Mouse (Mus musculus): ENCODE measurements around the gene Mapk11. TPM values are rescaled to one million over a fixed set of nuclear protein-coding genes. Genes with fewer than 3 reads are reported as not detected.
A peak's percentile ranks its signal among the peaks of the same experiment; 100 is the strongest.

Mapk11 gene
- polyA plus RNA-seq, 1 experiment from 2014 or later = 5.0 TPM

- no peak for ATAC-seq
- 94% methylated on average over 9 of the region's 9 CpGs for WGBS
Measured at GRCm38 (mm10) chr15:89125351-89125750, 24.1 kb downstream of the Mapk11 start.

DNA sequence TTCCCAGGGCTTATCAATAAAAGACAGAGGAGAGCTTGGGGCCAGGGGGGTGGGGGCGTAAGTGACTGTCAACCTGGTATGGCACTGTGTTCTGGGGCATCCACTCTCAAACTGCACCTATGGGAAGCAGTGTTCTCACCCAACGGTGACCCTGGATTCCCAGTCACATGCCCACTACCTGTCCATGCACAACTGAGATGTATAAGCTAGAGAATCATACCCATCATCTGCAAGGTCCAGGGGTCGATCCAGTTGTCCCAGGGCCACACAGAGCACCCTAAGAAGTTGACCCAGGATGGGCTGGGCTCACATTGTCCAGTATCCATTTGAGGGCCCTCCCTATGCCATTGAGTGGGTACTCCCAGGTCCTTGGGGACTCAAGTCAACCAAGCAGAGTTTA lies 25.1 kb downstream of the Mapk11 start:
- no peaks in the 10 kb centered on the region for H3K9me3 ChIP-seq (ENCODE audit: control insufficient read depth, low read length)
- no peak overlapping the region for H3K27ac ChIP-seq (ENCODE audit: low read length)
- peaks cover 40% of the 10 kb centered on the region for H3K4me1 ChIP-seq (ENCODE audit: control insufficient read depth, insufficient read depth, low read length)
- H3K36me3 ChIP-seq (ENCODE audit: control insufficient read depth, insufficient read depth, low read length) = no peaks in the 10 kb centered on the region; the same call in 1 of the 2 replicates
- no peak overlapping the region for H3K9ac ChIP-seq (ENCODE audit: low read depth, low read length)
- no peak overlapping the region for H3K4me3 ChIP-seq (ENCODE audit: low read length)
- no peaks in the 10 kb centered on the region for H3K27me3 ChIP-seq (replicated peaks; ENCODE audit: control insufficient read depth, insufficient read depth, low read length)
- ATAC-seq = no peak
- no peak overlapping the region for H3K4me2 ChIP-seq (ENCODE audit: low read depth, low read length)
- WGBS = 94% methylated on average over 3 of the region's 3 CpGs

More at GRCm38 (mm10) chr15:89125351-89125750, 24.1 kb downstream of the Mapk11 start:
- Histone ChIP-seq H3K4me1 (ENCODE audit: control insufficient read depth, insufficient read depth, low read length) (peaks cover 40% of the 10 kb centered on the region), H3K4me2 (ENCODE audit: low read depth, low read length) (no peak overlapping the region), H3K4me3 (ENCODE audit: low read length) (no peak overlapping the region), H3K9me3 (ENCODE audit: control insufficient read depth, low read length) (no peaks in the 10 kb centered on the region), H3K27me3 (replicated peaks; ENCODE audit: control insufficient read depth, insufficient read depth, low read length) (no peaks in the 10 kb centered on the region), H3K27ac (ENCODE audit: low read length) (no peak overlapping the region), H3K36me3 (ENCODE audit: control insufficient read depth, insufficient read depth, low read length) (no peaks in the 10 kb centered on the region; the same call in 1 of the 2 replicates), H3K9ac (ENCODE audit: low read depth, low read length) (no peak overlapping the region)

DNA sequence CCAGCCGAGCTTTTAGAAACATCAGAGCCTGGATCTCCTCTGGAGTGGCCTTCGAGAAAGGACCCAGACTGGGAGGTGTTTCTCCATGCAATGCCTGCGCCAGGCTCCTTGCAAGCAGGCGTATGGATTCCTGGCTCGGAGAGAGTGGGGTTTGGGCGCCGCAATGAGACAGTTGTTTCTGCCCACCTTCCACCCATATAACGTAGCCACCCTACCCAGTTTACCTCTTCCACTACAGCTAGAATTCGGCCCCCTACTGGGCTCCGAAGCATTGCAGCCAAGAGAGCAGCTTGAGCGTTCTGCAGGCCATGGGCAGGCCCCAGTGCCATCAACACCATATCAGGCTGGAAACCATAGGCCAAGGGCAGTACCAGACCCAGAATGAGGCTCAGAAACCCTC lies 25.8 kb downstream of the Mapk11 start:
- WGBS = 27% methylated on average over 11 of the region's 11 CpGs

DNA sequence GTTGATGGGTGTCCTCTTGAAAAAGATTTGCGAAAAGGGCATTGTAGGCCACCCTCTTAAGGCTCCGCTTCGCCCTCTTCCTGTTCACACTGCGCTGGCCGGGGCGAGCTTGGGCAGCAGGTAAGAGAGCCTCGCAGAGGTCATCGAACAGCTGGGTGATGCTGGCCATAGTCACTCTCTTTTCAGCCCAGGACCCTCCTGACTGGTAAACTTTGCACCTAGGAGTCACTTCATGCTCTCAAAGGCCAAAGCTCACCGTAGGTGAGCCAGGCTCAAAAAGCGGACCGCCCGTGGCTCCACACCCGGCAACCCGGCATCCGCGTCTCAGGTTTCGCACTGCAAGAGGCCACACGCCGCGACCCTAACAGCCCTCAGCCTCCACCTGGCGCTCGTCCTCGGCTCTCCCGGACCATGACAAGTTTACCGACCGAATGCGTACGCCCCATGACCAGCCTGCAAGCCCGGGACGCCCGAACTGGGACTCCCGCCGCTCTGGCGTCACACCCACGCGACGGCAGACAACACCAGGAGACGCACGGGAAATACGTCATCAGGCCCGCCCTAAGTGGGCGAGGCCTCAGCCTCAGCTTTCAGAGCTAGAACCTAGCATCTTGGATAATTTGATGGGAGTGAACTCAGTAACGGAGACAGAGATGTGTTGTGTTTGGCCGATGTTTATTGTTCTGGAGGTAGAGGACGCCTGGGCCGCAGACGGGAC lies 26.6 kb downstream of the Mapk11 start, which contains the start of gene Tubgcp6:
TSS of gene Tubgcp6 (minus strand) at position 464 of the 718 bp plus-strand sequence.
- no peaks in the 10 kb centered on the region for H3K9me3 ChIP-seq (ENCODE audit: control insufficient read depth, low read length)
- H3K4me1 ChIP-seq (ENCODE audit: control insufficient read depth, insufficient read depth, low read length) = peaks cover 34% of the 10 kb centered on the region
- no peaks in the 10 kb centered on the region; the same call in 1 of the 2 replicates for H3K36me3 ChIP-seq (ENCODE audit: control insufficient read depth, insufficient read depth, low read length)
- peak within 1 kb of the TSS; percentile 90 for H3K4me2 ChIP-seq (ENCODE audit: low read depth, low read length)
- peak within 1 kb of the TSS; percentile 64 for H3K27ac ChIP-seq (ENCODE audit: low read length)
- under 1% methylated on average over 47 of the region's 47 CpGs for WGBS
- peak; percentile 85 for ATAC-seq
- H3K4me3 ChIP-seq (ENCODE audit: low read length) = peak within 1 kb of the TSS; percentile 92
- H3K9ac ChIP-seq (ENCODE audit: low read depth, low read length) = peak within 1 kb of the TSS; percentile 79
- H3K27me3 ChIP-seq (replicated peaks; ENCODE audit: control insufficient read depth, insufficient read depth, low read length) = no peaks in the 10 kb centered on the region

More for the DNA sequence above, 25.8 kb downstream of the Mapk11 start:
- H3K4me1 ChIP-seq (ENCODE audit: control insufficient read depth, insufficient read depth, low read length) = peaks cover 36% of the 10 kb centered on the region
- peak overlapping the region; percentile 64 for H3K27ac ChIP-seq (ENCODE audit: low read length)
- H3K27me3 ChIP-seq (replicated peaks; ENCODE audit: control insufficient read depth, insufficient read depth, low read length) = no peaks in the 10 kb centered on the region
- H3K4me3 ChIP-seq (ENCODE audit: low read length) = peak overlapping the region; percentile 92
- H3K36me3 ChIP-seq (ENCODE audit: control insufficient read depth, insufficient read depth, low read length) = no peaks in the 10 kb centered on the region; the same call in 1 of the 2 replicates
- H3K9me3 ChIP-seq (ENCODE audit: control insufficient read depth, low read length) = no peaks in the 10 kb centered on the region
- H3K9ac ChIP-seq (ENCODE audit: low read depth, low read length) = peak overlapping the region; percentile 79
- H3K4me2 ChIP-seq (ENCODE audit: low read depth, low read length) = peak overlapping the region; percentile 90
- no peak; the same call in 1 of the 2 replicates for ATAC-seq

DNA sequence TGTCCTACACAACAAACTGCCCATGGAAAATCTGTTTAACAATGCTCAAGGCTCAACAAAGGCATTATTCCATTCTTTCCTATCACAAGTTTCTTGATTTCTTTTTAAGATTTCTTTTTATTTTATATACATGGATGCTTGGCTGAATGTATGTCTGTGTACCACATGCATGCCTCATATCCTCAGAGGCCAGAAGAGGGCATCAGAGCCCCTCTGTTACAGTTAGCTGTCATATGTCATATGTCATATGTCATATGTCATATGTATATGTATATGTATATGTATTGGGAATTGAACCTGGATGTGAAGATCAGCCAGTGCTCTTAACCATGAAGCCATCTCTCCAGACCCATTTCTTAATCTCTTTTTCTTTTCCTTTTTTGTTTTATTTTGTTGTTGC lies 31.4 kb downstream of the Mapk11 start:
- H3K4me2 ChIP-seq (ENCODE audit: low read depth, low read length) = no peak overlapping the region
- peaks cover 5% of the 10 kb centered on the region for H3K36me3 ChIP-seq (ENCODE audit: control insufficient read depth, insufficient read depth, low read length)
- no peak overlapping the region for H3K27ac ChIP-seq (ENCODE audit: low read length)
- H3K4me1 ChIP-seq (ENCODE audit: control insufficient read depth, insufficient read depth, low read length) = peaks cover 18% of the 10 kb centered on the region
- no peak for ATAC-seq
- H3K9ac ChIP-seq (ENCODE audit: low read depth, low read length) = no peak overlapping the region
- no peak overlapping the region for H3K4me3 ChIP-seq (ENCODE audit: low read length)
- H3K27me3 ChIP-seq (replicated peaks; ENCODE audit: control insufficient read depth, insufficient read depth, low read length) = no peaks in the 10 kb centered on the region
- H3K9me3 ChIP-seq (ENCODE audit: control insufficient read depth, low read length) = no peaks in the 10 kb centered on the region

DNA sequence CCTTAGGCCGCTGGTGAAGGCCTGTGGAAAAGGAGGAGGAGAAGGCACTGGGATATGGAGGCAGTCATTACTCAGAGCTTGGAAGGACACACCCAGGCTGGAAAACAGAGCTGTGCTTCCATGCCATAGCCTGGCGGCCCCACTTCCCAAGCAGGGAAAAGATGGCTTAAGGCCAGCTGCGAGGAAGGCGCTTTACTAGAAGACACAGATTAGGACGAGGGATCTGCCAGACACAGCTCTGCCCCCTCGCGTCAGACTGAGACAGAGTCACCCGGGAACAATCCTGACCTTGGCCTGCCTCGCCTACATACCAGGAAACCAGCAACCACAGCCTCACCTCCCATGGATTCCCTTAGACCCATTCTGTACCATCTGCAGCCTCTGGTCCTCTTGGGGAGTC lies 39.3 kb downstream of the Mapk11 start:
- ATAC-seq = no peak
- Histone ChIP-seq H3K36me3 (ENCODE audit: control insufficient read depth, insufficient read depth, low read length) (peaks cover 15% of the 10 kb centered on the region; the same call in 1 of the 2 replicates), H3K4me3 (ENCODE audit: low read length) (no peak overlapping the region)

DNA sequence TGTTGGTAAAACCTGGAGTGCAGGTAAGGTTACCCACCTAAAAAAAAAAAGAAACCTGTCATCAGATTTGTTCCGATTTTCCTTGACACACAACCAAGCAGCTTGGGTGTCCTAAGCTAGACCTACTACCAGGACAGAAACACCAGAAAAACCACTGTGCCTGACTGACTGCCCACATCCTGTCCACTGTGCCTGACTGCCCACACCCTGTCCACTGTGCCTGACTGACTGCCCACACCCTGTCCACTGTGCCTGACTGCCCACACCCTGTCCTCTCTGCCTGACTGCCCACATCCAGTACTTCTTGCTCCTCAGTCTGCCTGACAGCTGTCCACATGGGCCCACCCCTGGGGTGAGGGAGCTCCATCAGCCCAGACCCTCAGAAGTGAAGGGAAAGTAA lies 42.5 kb downstream of the Mapk11 start:
- no peak overlapping the region for H3K9ac ChIP-seq (ENCODE audit: low read depth, low read length)
- H3K9me3 ChIP-seq (ENCODE audit: control insufficient read depth, low read length) = no peaks in the 10 kb centered on the region
- H3K27ac ChIP-seq (ENCODE audit: low read length) = no peak overlapping the region
- peaks cover 21% of the 10 kb centered on the region; the same call in 1 of the 2 replicates for H3K36me3 ChIP-seq (ENCODE audit: control insufficient read depth, insufficient read depth, low read length)
- no peak for ATAC-seq
- 96% methylated on average over 1 of the region's 1 CpGs for WGBS
- no peak overlapping the region for H3K4me3 ChIP-seq (ENCODE audit: low read length)
- no peaks in the 10 kb centered on the region for H3K4me1 ChIP-seq (ENCODE audit: control insufficient read depth, insufficient read depth, low read length)
- H3K27me3 ChIP-seq (replicated peaks; ENCODE audit: control insufficient read depth, insufficient read depth, low read length) = no peaks in the 10 kb centered on the region
- H3K4me2 ChIP-seq (ENCODE audit: low read depth, low read length) = no peak overlapping the region

More for the DNA sequence above, 39.3 kb downstream of the Mapk11 start:
- WGBS = 74% methylated on average over 9 of the region's 9 CpGs
- Histone ChIP-seq H3K4me2 (ENCODE audit: low read depth, low read length) (no peak overlapping the region), H3K9me3 (ENCODE audit: control insufficient read depth, low read length) (no peaks in the 10 kb centered on the region), H3K4me1 (ENCODE audit: control insufficient read depth, insufficient read depth, low read length) (no peaks in the 10 kb centered on the region), H3K27ac (ENCODE audit: low read length) (no peak overlapping the region), H3K27me3 (replicated peaks; ENCODE audit: control insufficient read depth, insufficient read depth, low read length) (no peaks in the 10 kb centered on the region), H3K9ac (ENCODE audit: low read depth, low read length) (no peak overlapping the region)

DNA sequence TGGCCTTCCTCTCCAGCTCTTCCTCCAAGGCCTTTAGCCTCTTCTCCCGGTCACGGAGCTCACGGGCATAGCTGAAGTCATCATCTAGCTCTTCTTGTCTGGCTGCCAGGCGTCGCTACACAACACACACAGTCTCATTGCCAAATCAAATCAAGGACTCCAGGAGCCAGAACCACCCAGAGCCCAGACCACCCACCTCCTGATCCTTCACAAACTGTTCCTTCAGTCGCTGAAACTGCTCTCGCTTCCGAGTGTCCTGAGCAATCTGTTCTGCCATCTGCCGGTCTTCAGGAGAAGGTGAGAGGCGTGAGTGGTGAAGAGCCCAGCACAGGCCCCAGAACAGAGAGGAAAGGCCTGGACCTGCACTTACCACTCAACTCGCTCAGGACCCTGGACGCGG lies 43.4 kb downstream of the Mapk11 start:
- H3K4me2 ChIP-seq (ENCODE audit: low read depth, low read length) = no peak overlapping the region
- no peaks in the 10 kb centered on the region for H3K4me1 ChIP-seq (ENCODE audit: control insufficient read depth, insufficient read depth, low read length)
- ATAC-seq = no peak
- H3K36me3 ChIP-seq (ENCODE audit: control insufficient read depth, insufficient read depth, low read length) = peaks cover 21% of the 10 kb centered on the region; the same call in 1 of the 2 replicates
- no peak overlapping the region for H3K4me3 ChIP-seq (ENCODE audit: low read length)
- H3K9me3 ChIP-seq (ENCODE audit: control insufficient read depth, low read length) = no peaks in the 10 kb centered on the region
- no peak overlapping the region for H3K9ac ChIP-seq (ENCODE audit: low read depth, low read length)
- no peak overlapping the region for H3K27ac ChIP-seq (ENCODE audit: low read length)
- WGBS = 91% methylated on average over 13 of the region's 13 CpGs
- no peaks in the 10 kb centered on the region for H3K27me3 ChIP-seq (replicated peaks; ENCODE audit: control insufficient read depth, insufficient read depth, low read length)

- ATAC-seq = no peak
- no peaks in the 10 kb centered on the region for H3K4me1 ChIP-seq (ENCODE audit: control insufficient read depth, insufficient read depth, low read length)
- no peak overlapping the region for H3K4me3 ChIP-seq (ENCODE audit: low read length)
- 98% methylated on average over 8 of the region's 8 CpGs for WGBS
- no peaks in the 10 kb centered on the region for H3K9me3 ChIP-seq (ENCODE audit: control insufficient read depth, low read length)
- H3K9ac ChIP-seq (ENCODE audit: low read depth, low read length) = no peak overlapping the region
- H3K27ac ChIP-seq (ENCODE audit: low read length) = no peak overlapping the region
- H3K4me2 ChIP-seq (ENCODE audit: low read depth, low read length) = no peak overlapping the region
- H3K27me3 ChIP-seq (replicated peaks; ENCODE audit: control insufficient read depth, insufficient read depth, low read length) = no peaks in the 10 kb centered on the region
- H3K36me3 ChIP-seq (ENCODE audit: control insufficient read depth, insufficient read depth, low read length) = peaks cover 35% of the 10 kb centered on the region
Measured at GRCm38 (mm10) chr15:89104425-89104824, 45.0 kb downstream of the Mapk11 start.

Measured in intestine, embryonic 16.5 days (tissue).